Comparison of ENCODE assay signal across 9 mouse cellular contexts in the genomic region with DNA sequence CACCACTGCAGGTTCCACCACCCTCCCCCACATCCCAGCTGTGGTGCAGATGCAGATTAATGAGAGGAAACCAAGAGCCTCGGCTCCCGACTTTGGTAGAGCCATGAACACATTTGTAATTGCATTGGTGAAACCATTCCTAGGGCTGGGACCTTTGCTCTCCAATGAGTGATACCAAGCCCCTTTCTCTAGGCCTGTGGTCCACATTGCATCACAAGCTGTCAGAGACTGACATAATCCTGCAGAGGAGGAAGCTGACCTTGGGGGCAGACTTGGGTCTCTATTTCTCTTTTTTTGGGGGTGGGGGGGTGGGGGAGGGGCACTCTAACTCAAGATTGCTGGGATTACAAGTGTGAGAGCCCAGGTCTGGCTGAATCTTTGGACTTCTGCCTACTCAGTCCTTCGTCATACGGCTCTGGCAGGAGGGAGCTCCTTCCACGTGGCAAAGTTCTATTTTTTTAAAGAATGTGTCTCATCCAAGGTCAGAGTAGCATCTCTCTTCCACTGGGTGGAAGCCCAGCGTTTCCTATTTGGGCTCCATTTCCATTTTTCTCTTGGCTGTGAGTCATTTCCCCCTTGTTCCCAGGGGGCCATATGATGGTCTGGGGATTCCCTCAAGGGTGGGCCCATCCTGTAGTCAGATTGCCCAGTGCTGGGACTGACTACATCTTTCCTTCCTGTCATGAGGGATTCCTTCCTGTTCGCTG. TPM values are rescaled to one million over a fixed set of nuclear protein-coding genes. Genes with fewer than 3 reads are reported as not detected.
A peak's percentile ranks its signal among the peaks of the same experiment; 100 is the strongest.
DNase-seq lines count a peak whose midpoint lies in the region; ATAC-seq and TF ChIP-seq lines count a peak whose summit lies in the region.
"Had no signal": no experiment of that assay in that cellular context is flagged by ENCODE, and none has a peak within 500 bp of the region (broad histone marks: within the 10 kb centered on the region; RNA-seq: fewer than 3 reads in every experiment).

No protein-coding gene starts in this region.

- H3K4me3 ChIP-seq in liver, adult 2 months (ENCODE audit: insufficient read depth, low read depth, low read length), result no peak overlapping the region
- H3K4me3 ChIP-seq in liver, postnatal 0 days (ENCODE audit: low read depth, low read length), result no peak overlapping the region
- H3K4me3 ChIP-seq in hindbrain, embryonic 16.5 days (ENCODE audit: low read length), result no peak overlapping the region
- no peak overlapping the region for H3K4me3 ChIP-seq in midbrain, embryonic 16.5 days (ENCODE audit: low read depth, low read length)
- no peak overlapping the region for H3K4me3 ChIP-seq in left cerebral cortex, adult 2 months

- TF ChIP-seq EP300 in liver, postnatal 0 days (IDR thresholded peaks at IDR 0.05; ENCODE audit: low read depth), result peak; percentile 59; the same call in 1 of the 2 replicates

- H3K9ac ChIP-seq in liver, adult 2 months (ENCODE audit: low read depth, low read length), result no peak overlapping the region
- no peak overlapping the region for H3K9ac ChIP-seq in liver, postnatal 0 days (replicated peaks)
- no peak overlapping the region for H3K9ac ChIP-seq in hindbrain, embryonic 16.5 days (ENCODE audit: low read depth, low read length)
- H3K9ac ChIP-seq in midbrain, embryonic 16.5 days (ENCODE audit: low read depth, low read length), result no peak overlapping the region

- peak; percentile 10 for DNase-seq in liver, adult 2 months (ENCODE audit: extremely low read depth, low read depth, low spot score)
- DNase-seq in liver, result no peak
- peak; percentile 42 for DNase-seq in heart, postnatal 25 days (ENCODE audit: low spot score)
- peak; percentile 28 for DNase-seq in liver, postnatal 0 days
- no peak for DNase-seq in spleen, adult 12 weeks (ENCODE audit: low spot score)
- DNase-seq in left cerebral cortex, adult 2 months (ENCODE audit: extremely low spot score in 1 of 2, low spot score in 2 of 2), result no peak
- DNase-seq: cerebellum, postnatal 10 days had no signal

- H3K4me2 ChIP-seq in liver, postnatal 0 days (ENCODE audit: low read depth, low read length), result 0 out of 2 replicates have a peak overlapping the region, but pooled peaks have one; percentile 26
- H3K4me2 ChIP-seq in hindbrain, embryonic 16.5 days (ENCODE audit: low read length), result no peak overlapping the region
- H3K4me2 ChIP-seq in midbrain, embryonic 16.5 days (ENCODE audit: low read length), result no peak overlapping the region

- no peaks in the 10 kb centered on the region for H3K36me3 ChIP-seq in liver, adult 2 months (ENCODE audit: control insufficient read depth, insufficient read depth, low read length)
- H3K36me3 ChIP-seq in liver, postnatal 0 days (replicated peaks; ENCODE audit: insufficient read depth, low read length), result peaks cover 4% of the 10 kb centered on the region; the same call in 1 of the 2 replicates
- H3K36me3 ChIP-seq in hindbrain, embryonic 16.5 days (ENCODE audit: control insufficient read depth, insufficient read depth, low read length), result no peaks in the 10 kb centered on the region
- no peaks in the 10 kb centered on the region for H3K36me3 ChIP-seq in midbrain, embryonic 16.5 days (ENCODE audit: control insufficient read depth, insufficient read depth, low read length)

- no peak for TF ChIP-seq CTCF in liver, adult 2 months (IDR thresholded peaks at IDR 0.05; ENCODE audit: low read depth, low read length)
- no peak for TF ChIP-seq CTCF in liver, postnatal 0 days (IDR thresholded peaks at IDR 0.05; ENCODE audit: low read depth)
- no peak for TF ChIP-seq CTCF in left cerebral cortex, adult 2 months (IDR thresholded peaks at IDR 0.05)

- H3K27ac ChIP-seq in liver, adult 2 months (replicated peaks; ENCODE audit: insufficient read depth, low read depth, low read length), result no peak overlapping the region
- H3K27ac ChIP-seq in liver, postnatal 0 days (ENCODE audit: low read depth), result peak overlapping the region; percentile 49
- no peak overlapping the region for H3K27ac ChIP-seq in hindbrain, embryonic 16.5 days (ENCODE audit: low read depth, low read length)
- no peak overlapping the region for H3K27ac ChIP-seq in midbrain, embryonic 16.5 days (ENCODE audit: low read length)
- no peak overlapping the region for H3K27ac ChIP-seq in left cerebral cortex, adult 2 months

- WGBS in liver, adult 2 months, result 58% methylated on average over 7 of the region's 7 CpGs
- 33% methylated on average over 7 of the region's 7 CpGs for WGBS in liver, postnatal 0 days (ENCODE audit: insufficient replicate concordance)
- WGBS in hindbrain, embryonic 16.5 days, result 62% methylated on average over 7 of the region's 7 CpGs
- 71% methylated on average over 7 of the region's 7 CpGs for WGBS in midbrain, embryonic 16.5 days

- H3K27me3 ChIP-seq in liver, adult 2 months (ENCODE audit: control insufficient read depth, insufficient read depth, low read length), result no peaks in the 10 kb centered on the region
- H3K27me3 ChIP-seq in liver, postnatal 0 days (ENCODE audit: insufficient read depth, low read length), result no peaks in the 10 kb centered on the region
- H3K27me3 ChIP-seq in hindbrain, embryonic 16.5 days (replicated peaks; ENCODE audit: control insufficient read depth, insufficient read depth, low read length), result no peaks in the 10 kb centered on the region
- no peaks in the 10 kb centered on the region for H3K27me3 ChIP-seq in midbrain, embryonic 16.5 days (ENCODE audit: control insufficient read depth, insufficient read depth, low read depth, low read length)

- H3K9me3 ChIP-seq in liver, postnatal 0 days (ENCODE audit: low read length), result no peaks in the 10 kb centered on the region
- H3K9me3 ChIP-seq in hindbrain, embryonic 16.5 days (ENCODE audit: control insufficient read depth, low read length), result no peaks in the 10 kb centered on the region
- H3K9me3 ChIP-seq in midbrain, embryonic 16.5 days (replicated peaks; ENCODE audit: control insufficient read depth, low read length, poor library complexity, severe bottlenecking), result no peaks in the 10 kb centered on the region

- intact Hi-C loops in heart, postnatal 25 days (cut with DNase I), result no loop called here
- intact Hi-C loops in left cerebral cortex, adult 2 months (cut with DNase I), result no loop called here

- no peaks in the 10 kb centered on the region for H3K4me1 ChIP-seq in liver, adult 2 months (ENCODE audit: control insufficient read depth, insufficient read depth, low read length)
- peaks cover 47% of the 10 kb centered on the region for H3K4me1 ChIP-seq in liver, postnatal 0 days (ENCODE audit: insufficient read depth)
- peaks cover 14% of the 10 kb centered on the region for H3K4me1 ChIP-seq in hindbrain, embryonic 16.5 days (ENCODE audit: control insufficient read depth, insufficient read depth, low read depth, low read length)
- H3K4me1 ChIP-seq in midbrain, embryonic 16.5 days (ENCODE audit: control insufficient read depth, insufficient read depth, low read length), result peaks cover 9% of the 10 kb centered on the region

- no peak for TF ChIP-seq POLR2A in liver, adult 2 months (IDR thresholded peaks at IDR 0.05; ENCODE audit: extremely low read depth, insufficient read depth, low read length)

- H3K79me2 ChIP-seq in liver, adult 2 months (ENCODE audit: control insufficient read depth, insufficient read depth, low read length), result no peaks in the 10 kb centered on the region

- ATAC-seq in liver, postnatal 0 days, result peak; percentile 52
- no peak for ATAC-seq in hindbrain, embryonic 16.5 days
- ATAC-seq in midbrain, embryonic 16.5 days, result no peak

RNA-seq across cellular contexts. Expression of gene Agpat4, which starts 52.4 kb away (rescaled TPM):
- 1.0 and 1.2 TPM in 2 replicates for total RNA-seq in liver, adult 2 months (2014; rRNA removed)
- 0.60 and 1.0 TPM in 2 replicates for polyA plus RNA-seq in liver, adult 2 months (2012; rRNA removed)
- 1 to 10 TPM; 4.5 to 5.1 TPM for total RNA-seq in heart, postnatal 25 days (2021)
- 9.3 and 10.2 TPM in 2 replicates for polyA plus RNA-seq in liver, postnatal 0 days (2015; fragmentation: Nextera tagmentation; extraction: Ambion mirVana)
- 65.2 and 71.2 TPM in 2 replicates for polyA plus RNA-seq in hindbrain, embryonic 16.5 days (2015; fragmentation: Nextera tagmentation; extraction: Ambion mirVana)
- 67.2 and 68.3 TPM in 2 replicates for polyA plus RNA-seq in midbrain, embryonic 16.5 days (2015; fragmentation: Nextera tagmentation; extraction: Ambion mirVana)
- 10 to 100 TPM; 55.8 to 59.3 TPM for total RNA-seq in left cerebral cortex, adult 2 months (2021)

Comparison
In these comparisons a context has a peak if more than half of its experiments do, and no peak if none do; other contexts are left out.
1. DNase-seq: peak in liver, adult 2 months (single experiment), heart, postnatal 25 days (single experiment) and liver, postnatal 0 days (single experiment); none in liver (single experiment), spleen, adult 12 weeks (single experiment) and left cerebral cortex, adult 2 months (0 of 2).